17 mouse cellular contexts compared by ENCODE assay signal in genomic region chr11:53954653-53955052, GRCm38 (mm10). TPM values are rescaled to one million over a fixed set of nuclear protein-coding genes. Genes with fewer than 3 reads are reported as not detected.
"Had no signal": no experiment of that assay in that cellular context is flagged by ENCODE, and none has a peak within 500 bp of the region (broad histone marks: within the 10 kb centered on the region; RNA-seq: fewer than 3 reads in every experiment).

No protein-coding gene starts in this region.

- H3K4me3 ChIP-seq: neural tube, embryonic 13.5 days; neural tube, embryonic 15.5 days; stomach, embryonic 15.5 days had no signal

- H3K4me1 ChIP-seq: neural tube, embryonic 13.5 days; neural tube, embryonic 15.5 days; stomach, embryonic 15.5 days had no signal

- H3K27ac ChIP-seq: neural tube, embryonic 13.5 days; neural tube, embryonic 15.5 days; stomach, embryonic 15.5 days; stomach, postnatal 0 days had no signal

- H3K9me3 ChIP-seq: neural tube, embryonic 13.5 days; neural tube, embryonic 15.5 days; stomach, embryonic 15.5 days had no signal

- H3K36me3 ChIP-seq: neural tube, embryonic 13.5 days; stomach, embryonic 15.5 days had no signal

- H3K27me3 ChIP-seq: neural tube, embryonic 13.5 days; neural tube, embryonic 15.5 days; stomach, embryonic 15.5 days had no signal

- H3K4me2 ChIP-seq: neural tube, embryonic 13.5 days; neural tube, embryonic 15.5 days; stomach, embryonic 15.5 days had no signal

- DNase-seq: retina, postnatal 1 day; right cerebral cortex, adult 18-20 months; right cerebral cortex, postnatal 14 days; right cerebral cortex, postnatal 25 days; right cerebral cortex, postnatal 4 days; spleen, adult 18-20 months; thymus, adult 18-20 months; thymus, adult 2 months; thymus, postnatal 14 days; thymus, postnatal 25 days; thymus, postnatal 36 days; thymus, postnatal 4 days had no signal

- H3K9ac ChIP-seq: neural tube, embryonic 13.5 days; neural tube, embryonic 15.5 days; stomach, embryonic 15.5 days had no signal

RNA-seq across cellular contexts. Expression of gene Slc22a21, which starts 25.5 kb away (rescaled TPM):
- total RNA-seq: neutrophil, adult 5-6 weeks had no signal
